Mouse (Mus musculus) frontal cortex, postnatal 14 days (tissue): ENCODE measurements at regions not wholly inside any gene's neighbourhood (a gene's known extent, or its start where the extent isn't known, plus 50 kb on each side); places are given as distances from the start of the nearest gene placed in this dataset.

Experiments used
- DNase-seq, 2 experiments: peaks; one replicate each; pipeline ENCODE4 v3.0.0; 2022; ENCODE audit warnings: low spot score in 2 of 2

DNA sequence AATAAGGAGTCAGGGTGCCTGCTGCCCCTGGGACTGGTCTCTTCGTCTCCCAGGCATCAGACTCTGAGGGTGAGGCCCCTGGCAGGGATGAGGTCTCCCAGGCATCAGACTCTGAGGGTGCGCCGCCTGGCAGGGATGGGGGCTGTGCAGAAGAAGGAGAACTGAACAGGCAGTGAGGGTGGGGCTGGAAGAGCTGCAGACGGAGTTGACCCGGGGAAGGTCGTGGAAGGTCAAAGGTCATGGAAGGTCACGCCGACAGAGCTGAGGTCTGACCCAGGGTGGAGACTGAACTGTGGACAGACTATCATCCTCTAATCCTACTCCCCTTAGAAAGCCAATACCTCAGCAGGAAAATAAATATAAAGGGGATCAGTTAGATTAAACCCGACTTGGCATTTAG lies 50.6 kb upstream of the Grik3 start:
- DNase-seq = no peak

DNA sequence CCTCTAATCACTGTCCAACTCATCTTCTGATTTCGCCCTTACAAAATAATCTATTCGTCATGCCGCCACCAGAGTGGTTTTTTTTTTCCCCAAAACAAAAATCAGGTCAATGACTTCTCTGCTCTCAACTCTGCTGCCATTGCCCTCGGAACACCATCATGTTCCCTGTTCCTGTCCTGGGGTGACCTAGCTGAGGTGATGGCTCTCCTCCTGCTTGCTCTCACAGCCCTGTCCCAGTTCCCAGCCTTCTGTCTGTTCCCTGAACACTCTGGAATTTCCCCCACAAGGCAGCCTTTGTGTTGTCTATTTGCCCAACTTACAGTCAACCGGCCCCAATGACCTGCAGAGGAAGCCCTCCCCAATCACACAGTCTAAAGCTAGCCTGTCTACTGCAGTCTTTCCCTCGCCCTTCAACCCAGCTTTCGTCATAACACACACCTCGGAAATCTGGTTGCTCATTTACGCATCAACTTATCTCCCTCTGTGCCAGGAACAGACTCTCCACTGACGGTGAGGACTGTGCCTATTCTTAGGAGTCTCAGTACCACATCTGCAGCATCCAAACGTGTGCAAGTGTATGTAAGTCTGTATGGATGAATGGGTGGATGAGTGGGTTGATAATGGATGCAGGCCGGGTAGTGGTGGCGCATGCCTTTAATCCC lies 53.2 kb upstream of the Grik3 start:
- no peak for DNase-seq

DNA sequence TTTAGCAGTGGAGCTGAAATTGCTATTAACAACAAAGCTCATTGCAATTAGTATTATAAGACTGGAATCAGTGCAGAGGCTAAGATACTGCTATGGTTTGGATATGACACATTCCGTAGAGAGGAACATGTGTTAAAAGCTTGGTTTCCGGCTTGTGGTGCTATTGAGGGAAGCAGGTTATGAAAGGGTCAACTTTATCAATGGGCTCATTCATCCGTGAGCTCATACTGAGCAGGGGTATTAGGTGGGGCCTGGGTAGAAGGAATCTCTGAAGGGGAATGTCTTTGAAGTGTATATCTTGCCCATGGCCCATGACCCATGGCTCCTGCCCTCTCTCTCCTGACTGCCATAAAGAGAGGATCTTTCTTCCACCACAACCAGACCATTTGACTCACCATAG lies 57.0 kb upstream of the Grik3 start:
- no peak for DNase-seq

DNA sequence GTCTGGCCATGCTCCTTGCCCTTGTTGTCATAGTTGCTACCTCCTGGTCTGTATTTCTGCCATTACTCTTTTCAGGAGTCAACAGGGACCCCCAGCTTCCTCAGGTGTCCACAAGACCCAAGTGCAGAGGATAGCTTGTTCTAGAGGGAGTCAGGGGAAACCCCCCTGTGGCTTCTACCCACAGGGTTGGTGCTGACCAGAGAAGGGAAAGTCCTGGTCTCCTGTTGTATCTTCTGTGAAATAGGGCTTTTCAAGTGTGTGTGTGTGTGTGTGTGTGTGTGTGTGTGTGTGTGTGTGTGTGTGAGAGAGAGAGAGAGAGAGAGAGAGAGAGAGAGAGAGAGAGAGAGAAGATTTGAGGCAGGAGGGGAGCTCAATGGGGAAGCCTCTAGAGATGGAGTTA lies 58.9 kb upstream of the Grik3 start:
- no peak for DNase-seq

DNA sequence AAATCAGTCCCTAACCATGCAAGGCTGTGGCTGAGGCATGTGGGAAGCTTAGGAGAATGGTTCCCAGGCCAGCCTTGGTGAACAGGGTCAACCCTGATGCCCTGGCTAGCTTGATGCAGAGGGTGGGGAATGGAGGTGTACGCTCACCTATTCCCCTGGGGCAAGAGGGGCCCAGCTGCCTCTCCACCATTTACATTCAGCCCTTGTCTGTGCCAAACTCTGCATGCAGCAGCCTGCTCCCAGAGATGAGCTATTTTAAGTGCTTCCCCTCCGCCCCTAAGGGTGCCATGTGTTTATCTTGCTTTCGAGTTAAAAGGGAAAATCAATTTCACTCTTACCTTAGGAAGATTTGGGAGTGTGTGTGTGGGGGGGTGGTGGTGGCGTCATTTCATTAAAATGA lies 59.7 kb upstream of the Grik3 start:
- no peak for DNase-seq

DNA sequence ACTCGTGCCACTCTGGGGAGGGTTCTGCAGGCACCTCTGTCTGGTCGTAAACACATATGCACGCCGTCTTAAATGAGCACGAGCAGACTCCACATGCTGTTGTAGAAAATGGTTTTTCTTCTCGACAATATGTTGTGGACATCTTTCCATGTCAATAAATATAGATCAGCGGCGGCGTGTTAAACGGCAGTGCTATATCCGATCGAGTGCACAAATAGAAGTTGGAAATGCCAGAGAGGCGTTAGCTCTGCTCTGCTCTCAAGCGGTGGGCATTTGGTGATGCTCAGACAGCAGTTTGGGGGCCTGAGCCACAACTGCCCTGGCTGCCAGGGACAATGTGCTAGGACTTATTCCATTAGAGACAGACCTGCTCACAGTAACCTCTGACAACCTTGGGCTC lies 61.8 kb upstream of the Grik3 start:
- DNase-seq = no peak

DNA sequence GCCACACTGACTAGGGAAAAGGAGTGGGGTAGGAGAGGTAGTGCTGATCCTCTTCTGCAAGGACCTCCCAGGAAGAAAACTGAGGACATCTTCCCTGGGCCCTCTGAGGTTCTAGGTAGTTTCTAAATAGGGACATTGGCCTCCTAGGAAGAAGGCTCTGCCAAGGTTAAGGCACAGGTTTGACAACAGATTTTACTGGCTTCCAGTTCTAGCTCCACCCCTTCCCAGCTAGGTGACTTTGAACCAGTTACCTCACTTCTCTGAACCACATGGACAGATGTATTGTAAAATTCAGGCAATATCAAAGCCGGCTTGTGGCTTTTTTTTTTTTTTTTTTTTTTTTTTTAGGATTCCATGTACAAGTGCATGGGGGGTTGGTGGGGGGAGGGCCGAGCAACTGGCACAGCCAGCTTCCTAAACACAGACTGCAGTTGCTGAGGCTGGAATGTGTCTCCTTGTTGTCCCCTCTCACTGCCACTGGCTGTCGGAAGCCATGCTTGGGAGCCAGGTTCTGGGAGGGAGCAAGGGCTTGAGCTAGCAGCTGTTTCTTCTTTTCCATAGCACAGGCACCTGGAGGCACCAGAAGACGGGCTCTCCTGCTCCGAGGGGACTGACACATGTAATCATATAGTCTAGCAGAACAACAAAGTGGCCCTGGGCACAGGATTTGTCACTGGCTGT lies 69.8 kb upstream of the Grik3 start:
- DNase-seq = no peak

DNA sequence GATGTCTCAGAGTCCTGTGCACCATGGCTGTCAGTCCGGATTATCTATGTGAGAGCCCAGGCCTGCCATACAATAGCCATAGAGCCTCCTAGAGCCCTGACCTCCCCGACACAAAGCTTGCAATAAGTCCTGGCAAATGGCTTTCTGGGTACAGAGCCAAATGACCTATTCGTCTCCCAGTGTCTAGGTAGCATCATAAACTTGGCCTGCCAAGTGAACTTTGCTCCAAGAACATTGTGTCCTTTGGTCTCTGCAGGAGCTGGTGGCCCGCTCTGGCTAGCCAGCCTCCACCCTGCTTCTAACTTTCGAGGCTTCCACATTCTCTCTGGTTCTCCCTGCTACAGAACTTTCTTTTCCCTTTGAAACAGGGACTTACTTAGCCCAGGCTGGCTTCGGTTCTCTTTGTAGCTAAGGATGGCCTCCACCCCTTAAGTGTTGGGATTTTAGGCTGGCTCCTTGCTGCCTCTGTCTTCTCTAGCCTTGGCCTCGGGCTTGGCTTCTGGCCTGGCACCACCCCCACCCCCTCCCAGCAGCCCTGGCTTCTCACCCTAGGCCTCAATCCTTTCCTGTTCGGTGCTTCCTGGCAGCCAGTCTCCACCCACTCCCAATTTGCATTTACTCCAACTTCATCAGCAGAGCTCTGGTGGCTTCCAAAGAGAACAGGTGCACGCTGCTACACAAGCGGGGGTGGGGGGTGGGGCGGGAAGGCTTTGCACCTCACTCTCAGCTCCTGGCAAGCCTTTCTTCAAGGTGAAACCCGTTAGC lies 70.8 kb upstream of the Grik3 start:
- DNase-seq = no peak

DNA sequence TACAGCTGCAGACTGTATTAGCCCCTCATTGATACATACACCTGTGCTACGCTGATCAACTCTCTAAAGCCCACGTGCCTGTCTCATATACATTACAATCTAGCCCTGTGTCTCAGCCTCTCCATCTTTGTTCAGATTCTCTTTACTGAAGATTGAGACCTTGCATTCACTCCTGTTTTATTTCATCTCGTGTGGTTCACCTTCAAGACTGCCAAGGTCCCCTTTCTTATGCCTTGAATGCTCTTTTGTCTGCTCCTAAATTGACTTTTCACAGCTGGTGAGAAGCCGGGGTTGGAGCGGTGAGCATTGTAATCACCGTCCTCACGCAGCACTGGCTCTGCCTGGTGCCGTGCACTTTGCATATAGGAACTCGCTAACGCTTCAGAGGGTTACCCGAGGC lies 75.2 kb upstream of the Grik3 start:
- DNase-seq = no peak

DNA sequence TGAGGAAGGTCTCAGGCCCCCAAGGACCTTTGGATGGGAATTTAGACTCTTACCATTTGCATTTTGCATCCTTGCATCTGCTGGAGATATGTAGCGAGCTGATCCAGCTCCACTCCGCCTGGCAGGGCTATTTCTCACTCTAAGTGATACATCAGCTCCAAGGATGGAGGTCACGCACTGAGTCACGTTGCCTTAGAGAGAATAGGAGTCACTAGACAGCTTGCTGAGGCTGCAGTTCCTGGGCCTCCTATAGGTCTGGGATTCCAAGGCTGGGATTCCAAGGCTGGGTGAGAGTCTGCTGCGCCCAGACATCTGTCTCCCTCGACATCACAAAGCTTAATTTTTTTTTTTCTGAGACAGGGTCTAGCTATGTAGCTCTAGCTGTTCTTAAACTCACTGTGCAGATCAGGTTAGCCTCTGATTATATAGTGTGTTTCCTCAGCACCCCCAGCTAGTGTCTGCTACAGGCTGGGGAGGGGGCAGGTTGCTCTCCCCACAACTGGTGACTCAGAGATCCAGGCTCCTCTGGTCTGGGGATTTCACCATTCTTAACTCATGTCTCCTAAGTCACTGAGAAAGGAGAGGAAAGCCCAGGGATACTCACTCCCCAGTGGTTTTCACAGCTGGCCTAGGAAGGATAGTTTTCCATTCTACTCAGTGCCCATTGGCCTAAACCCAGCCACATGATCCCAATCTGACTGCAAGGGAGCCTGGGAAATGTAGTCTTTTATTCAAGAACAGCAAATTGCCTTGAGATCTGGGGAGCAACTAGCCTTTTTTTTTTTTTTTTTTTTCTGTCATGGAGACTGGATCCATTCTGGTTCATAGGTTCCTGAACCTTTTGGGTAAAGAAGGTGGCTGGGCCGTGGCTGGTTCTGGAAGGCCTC lies 76.4 kb upstream of the Grik3 start:
- DNase-seq = no peak

DNA sequence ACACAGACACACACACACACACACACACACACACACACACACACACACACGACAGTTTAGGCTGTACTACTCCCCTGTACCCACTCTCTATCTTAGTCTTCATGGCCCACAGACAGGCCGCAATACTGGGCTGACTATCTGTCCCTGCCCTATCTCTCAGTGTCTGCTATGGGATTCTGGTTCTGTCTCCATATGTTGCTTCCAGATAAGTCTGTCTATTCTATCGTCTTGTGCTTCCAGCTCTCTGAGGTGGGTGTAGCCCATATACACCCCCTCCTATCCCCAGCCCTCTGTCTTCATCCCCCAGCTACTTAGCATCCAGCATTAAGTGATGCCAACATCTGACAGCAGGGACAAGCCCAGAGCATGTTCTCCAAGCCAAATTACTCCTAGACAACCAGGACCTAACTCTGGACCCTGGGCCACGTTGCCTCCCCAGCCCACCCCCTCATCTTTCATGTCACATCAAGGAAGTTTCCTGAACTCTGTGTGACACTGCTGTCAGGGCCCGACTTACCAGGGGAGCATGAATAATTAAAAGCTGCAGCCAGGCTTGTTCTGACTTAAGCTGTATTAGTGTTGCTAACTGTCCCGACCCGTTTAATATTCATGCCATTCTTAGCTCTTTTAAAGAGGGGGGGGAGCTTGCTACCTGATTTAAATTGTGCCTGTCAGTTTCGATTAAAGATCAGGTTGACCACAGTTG lies 79.6 kb upstream of the Grik3 start:
- DNase-seq = no peak

DNA sequence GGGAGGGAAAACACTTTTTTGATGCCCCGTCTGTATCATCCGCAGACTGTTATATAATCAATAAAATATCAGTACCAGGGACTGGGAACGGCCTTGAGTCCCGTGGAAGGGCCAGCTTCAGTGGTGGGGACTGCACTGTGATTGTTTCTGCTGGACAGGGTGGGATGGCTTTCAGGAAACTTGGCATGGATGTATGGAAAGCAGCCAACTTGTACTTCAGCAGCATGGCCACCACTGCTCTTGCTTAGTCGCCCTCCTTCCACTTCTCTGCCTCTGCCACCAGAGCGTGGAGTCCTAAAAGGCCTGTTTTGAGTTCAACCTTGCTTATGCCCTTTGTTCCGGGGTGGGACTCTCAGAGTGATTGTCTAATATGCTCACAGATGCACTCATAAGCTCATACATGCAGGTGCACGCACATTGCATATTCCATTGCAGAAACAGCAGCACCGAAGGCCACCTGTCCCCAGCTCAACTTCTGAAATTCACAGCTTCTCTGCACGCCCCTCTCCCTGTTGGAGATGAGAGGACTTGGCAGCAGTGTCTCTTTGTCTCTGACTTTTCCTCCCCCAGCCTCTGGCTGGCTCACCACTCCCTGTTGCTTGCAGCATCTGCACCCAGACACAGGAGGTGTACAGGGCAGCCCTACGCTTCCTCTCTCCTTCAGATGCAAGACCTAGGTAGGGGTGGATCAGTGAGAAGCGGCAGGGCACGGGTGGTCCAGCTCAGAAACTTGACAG lies 91.0 kb upstream of the Grik3 start:
- DNase-seq = no peak

DNA sequence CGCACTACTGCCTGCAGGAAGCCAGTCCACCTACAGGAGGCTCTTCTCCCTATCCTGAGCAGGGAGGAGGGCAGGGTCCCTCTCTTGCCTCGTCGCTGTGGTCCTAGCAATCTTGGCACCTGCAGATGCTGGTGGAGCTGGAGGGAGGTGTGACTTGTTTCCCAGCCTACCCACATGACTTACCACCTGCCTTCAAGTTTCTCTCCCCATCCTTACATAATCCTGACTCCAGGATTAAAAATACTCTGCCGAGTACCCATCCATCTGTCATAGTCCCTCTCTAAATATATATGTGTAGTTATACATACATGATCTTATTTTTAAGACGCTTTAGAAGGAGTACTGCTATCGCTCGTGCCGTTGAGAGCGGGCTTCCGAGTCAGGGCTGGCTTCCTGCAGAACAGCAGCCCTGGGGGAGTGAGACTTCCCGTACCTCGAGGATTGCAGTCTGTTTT lies 93.5 kb upstream of the Grik3 start:
- peak; percentile 59 to 77 for DNase-seq

DNA sequence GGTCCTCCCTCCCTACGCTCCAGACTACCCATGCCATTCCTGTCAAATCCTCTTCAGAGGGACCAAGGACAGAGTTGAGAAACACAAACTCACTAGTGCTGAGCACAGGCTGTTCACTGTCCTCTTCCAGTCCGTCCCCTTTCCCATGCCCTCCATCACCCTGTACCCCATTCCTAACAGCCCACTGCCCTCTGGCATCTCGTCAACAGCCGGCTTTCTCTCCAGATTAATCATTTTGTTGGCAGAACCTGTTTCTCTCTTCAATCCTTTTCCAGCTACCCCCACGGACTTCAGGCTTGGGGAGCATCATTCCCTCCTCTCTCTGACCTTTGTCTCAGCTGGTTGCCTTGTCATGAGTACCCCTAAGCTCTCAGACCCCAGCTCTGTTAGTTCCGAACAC lies 99.2 kb upstream of the Grik3 start:
- no peak for DNase-seq

DNA sequence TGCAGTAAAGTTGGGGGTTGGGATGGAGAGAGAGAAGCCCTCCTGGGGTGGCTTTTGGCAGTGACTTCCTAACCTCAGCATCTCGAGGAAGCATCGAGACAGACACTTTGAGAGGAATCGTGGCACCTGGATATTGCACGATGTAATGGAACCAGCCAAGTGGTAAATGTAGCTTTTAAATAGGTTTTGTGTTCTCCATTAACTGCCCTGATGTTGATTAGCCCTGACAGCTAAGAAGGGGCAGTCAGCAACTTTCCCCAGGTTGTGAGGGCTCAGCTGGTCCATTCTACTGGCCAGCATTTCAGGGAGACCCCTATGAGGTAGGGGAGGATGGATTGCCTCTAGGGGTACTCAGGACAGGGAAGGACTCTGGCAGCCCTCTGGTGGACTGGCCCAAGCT lies 104.7 kb upstream of the Grik3 start:
- DNase-seq = no peak

DNA sequence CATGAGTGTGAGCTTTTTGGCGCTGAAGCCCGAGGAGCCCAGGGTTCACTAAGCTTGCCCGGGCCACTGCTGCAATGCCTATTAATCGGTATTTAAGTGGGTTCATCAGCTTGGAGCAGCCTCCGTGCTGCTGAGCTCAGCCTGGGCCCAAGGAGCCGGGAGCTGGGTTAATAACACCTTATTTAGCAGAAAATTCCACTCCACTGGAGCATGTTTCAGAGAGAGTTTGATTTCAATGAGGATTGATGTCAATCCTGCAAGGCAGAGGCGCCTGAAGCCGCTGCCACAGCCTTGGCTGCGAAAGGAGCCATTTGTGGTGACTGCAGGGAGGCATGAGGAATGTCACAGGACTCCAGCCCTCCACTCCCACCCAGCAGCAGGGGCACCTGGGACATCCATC lies 126.5 kb upstream of the Grik3 start:
- no peak for DNase-seq

DNA sequence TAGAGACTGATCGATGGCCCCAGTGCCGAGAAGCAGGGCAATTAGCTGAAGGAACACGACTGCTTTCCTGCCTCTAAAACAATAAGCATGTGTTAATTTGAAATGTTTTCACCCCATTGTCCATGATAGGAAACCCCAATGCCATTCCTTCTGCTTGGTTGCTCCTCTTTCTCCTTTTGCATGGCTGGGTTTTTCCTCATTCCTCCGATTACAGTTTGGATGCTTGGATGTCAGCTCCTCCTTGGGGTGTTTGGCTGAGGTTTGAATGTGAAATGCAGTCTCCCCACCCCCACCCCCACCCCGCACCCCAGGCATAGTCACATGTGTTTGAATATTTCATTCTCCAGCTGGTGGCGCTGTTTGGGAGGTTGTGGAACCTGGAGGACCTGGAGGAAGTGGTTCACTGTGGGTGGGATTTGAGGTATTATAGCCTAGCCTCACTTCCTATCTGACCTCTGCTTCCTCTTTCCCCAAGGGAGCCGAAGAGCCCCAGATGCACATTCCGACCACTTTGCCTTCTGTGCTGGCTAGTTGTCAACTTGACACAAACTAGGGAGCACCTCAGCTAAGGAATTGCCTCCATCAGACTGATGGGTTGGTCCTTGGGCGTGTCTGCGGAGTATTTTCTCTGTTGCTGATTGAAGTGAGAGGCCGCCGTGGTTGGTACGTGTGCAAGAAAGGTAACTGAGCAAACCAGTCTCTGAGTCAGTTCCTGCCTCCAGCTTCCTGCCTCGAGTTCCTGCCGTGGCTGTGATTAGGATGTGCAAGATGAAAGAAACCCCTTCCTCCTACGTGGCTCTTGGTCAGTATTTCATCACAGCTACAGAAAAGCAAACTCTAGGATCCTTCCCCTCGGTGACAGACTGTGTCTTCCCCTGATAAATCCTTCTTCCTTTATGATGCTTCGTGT lies 128.6 kb upstream of the Grik3 start:
- DNase-seq = no peak

DNA sequence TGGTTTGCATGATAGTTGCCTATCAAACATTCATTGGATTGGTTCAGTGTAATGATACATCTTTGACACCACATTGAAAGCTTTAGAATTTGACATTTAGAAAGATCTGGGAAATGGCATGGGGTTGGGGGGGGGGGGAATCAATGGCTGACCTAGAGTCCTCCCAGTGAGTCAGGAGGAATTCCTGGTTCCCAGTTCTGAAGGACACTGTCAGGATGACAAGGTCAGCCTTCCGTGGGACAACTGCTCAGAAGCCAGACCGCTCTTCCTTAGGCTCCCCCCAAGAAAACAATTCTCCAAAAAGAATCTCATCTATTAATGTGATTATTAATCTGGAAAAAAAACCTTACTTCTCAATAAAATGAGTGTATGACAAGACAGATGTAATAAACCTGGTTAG lies 132.1 kb upstream of the Grik3 start:
- no peak for DNase-seq

DNA sequence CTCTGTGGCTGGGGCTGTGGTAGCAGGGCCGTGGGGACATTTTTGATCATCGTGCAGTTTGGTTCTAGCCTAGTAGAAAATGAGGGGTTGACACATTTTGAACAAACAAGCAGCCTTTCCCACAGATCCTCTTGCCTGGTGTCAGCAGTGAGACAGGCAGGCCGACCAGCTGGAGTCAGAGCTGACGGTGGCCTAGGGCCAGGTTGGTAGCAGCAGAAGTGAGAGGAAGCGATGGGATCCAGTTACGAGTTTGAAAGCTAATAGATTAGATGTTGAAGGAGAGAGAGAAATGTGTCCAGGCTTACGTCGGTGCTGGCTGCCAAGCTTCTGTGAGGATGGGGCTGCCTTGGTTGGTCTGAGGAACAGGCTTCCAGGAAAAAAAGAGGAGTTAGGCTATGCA lies 134.1 kb upstream of the Grik3 start:
- peak in 1 of 2 experiments; percentile 13 for DNase-seq

DNA sequence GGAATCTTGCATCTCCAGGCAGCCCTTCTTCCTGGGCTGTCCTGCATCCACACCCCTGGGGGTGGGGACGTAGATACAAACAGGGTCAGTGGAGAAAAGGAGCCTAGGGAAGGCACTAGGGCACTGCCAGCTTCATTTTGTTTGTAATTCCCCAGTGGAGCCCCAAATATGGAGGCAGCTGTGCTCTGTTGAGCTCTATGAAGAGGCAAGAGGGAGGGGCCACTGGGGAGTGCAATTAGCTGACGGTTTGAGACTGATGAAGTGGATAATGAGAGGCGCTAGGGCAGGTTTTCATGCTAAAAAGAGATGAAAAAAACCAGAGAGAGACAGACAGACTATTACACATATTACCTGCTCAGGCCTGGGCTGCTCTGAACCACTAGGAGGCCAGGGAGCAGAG lies 135.8 kb upstream of the Grik3 start:
- DNase-seq = no peak
